Mouse (Mus musculus) B cell, adult 2 months (primary cell): ENCODE measurements around the gene Smdt1.
A peak's percentile ranks its signal among the peaks of the same experiment; 100 is the strongest.

Source experiments
- DNase-seq, 2 experiments: peaks; one replicate each; pipeline ENCODE4 v3.0.0; 2022

Gene Smdt1

DNA sequence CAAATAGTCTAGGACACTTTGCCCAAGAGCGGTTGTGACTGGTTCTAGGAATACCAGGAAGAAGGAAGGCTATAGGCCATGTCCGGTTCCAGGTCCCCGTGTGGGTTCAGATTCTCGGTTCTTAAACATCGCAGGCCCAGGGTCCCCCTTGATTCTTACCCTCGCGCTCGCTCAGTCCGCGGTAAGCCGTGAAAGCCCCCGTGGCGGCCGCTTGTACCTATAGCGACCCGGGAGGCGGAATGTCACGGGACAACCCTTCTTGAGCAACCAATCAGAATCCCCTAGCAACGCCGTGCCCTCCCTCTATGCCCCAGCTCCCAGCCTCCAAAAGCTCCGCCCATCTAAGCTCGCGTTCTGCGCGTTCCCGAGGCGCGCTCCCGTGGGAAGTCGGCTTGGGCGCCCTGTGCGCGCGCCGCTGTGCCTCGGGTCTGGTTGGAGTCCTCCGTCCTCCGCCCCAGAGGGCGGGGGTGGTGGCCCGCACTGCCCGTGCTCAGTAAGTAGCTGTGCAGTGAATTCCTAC, at the start of gene Smdt1, which contains the start of the genes Naga and Pheta2:
Gene Smdt1, plus strand, starts transcription at position 367 of the 520 bp plus-strand sequence.
Gene Naga, minus strand, starts transcription at position 333 of the 520 bp plus-strand sequence.
Gene Pheta2, plus strand, starts transcription at position 350 of the 520 bp plus-strand sequence.
- DNase-seq, result peak; percentile 89 to 91

GRCm38 (mm10) chr15:82290252-82290651, 48.5 kb upstream of the Smdt1 start:
- DNase-seq, result no peak

DNA sequence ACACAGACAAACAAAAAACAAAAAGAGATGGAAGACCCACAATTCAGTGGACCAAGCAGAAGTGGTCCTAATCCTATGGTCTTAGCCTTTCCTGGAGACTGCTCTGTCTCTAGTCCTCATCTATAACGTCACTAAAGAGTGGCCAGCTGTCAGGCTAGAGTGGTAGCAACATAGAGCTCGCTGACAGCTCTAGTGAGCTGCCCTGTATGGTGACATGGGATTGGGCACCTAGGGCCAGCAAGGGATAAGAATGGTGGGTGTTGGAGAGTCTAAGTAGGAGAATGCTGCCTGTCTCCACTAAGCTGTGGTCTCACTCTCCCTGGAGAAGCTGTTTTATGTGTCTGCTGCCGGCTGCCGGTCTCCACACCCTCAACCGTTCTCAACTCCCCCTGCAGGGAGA, 45.9 kb upstream of the Smdt1 start:
- no peak for DNase-seq

DNA sequence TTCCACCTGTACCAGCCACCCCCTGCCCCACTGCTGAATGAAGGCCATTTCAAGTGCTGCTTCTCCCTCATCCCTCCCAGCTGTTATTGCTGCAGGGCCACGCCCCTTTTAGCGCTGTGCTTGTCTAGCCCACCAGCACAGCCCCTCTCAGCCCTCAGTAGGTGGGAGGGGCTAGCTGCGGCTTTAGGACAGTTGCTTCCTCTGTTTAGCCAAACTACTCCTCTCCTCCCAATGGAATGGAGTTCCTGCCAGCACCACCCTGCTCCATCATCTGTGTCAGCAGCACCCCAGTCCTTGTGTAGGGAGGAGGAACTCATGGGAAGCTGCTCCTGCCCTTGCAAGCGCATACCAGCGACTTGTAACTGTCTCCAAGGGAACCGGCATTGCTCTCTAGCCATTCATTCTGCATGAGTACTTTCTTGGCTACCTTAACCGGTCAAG, 45.5 kb upstream of the Smdt1 start:
- no peak for DNase-seq

- DNase-seq, result no peak
These were observed 44.7 kb upstream of the Smdt1 start for GRCm38 (mm10) chr15:82294059-82294458.

DNA sequence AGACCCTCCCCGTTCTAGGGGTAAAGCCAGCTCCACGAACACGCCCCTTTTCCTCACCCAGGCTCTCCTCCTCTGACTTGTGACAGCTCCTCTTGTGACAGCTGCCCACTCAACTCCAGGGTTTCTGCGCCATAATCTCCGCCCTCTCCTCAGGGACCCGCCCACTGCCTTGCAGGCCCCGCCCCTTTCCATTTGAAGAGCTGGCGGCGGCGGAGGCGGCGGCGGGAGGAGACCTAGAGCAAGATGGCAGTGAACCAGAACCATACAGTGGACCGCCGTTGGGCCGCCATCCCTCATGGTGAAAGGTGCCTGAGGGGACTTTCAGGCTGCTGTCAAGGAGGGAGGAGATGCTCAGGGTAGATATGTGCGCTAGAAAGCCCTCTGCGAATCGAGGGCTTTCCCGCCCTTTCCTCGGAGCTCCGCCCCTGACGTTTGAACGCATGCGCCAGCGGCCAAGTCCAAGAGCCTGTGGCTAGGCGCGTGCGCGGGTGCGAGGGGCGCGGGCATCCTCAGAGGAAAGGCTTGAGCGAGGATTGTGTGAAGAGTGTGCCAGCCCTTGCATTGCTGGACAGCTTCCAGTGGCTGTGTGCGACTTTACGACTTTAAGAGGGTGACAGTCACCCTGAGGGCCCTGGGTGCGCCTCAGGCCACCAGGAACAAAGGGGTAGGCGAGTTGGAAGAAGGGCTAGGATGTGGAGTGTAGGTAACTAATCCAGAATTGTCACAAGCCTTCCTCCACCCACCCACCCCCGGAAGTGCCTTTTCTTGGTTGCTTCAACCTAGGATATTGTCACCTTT, 39.8 kb upstream of the Smdt1 start, which contains the start of gene Wbp2nl:
Gene Wbp2nl, plus strand, starts transcription at position 191 of the 798 bp plus-strand sequence.
- peak; percentile 11 to 15 for DNase-seq

- no peak for DNase-seq
These were observed 31.7 kb upstream of the Smdt1 start for GRCm38 (mm10) chr15:82307107-82307506.

GRCm38 (mm10) chr15:82308416-82308815, 30.3 kb upstream of the Smdt1 start:
- DNase-seq, result no peak

GRCm38 (mm10) chr15:82317839-82318238, 20.9 kb upstream of the Smdt1 start:
- no peak for DNase-seq

DNA sequence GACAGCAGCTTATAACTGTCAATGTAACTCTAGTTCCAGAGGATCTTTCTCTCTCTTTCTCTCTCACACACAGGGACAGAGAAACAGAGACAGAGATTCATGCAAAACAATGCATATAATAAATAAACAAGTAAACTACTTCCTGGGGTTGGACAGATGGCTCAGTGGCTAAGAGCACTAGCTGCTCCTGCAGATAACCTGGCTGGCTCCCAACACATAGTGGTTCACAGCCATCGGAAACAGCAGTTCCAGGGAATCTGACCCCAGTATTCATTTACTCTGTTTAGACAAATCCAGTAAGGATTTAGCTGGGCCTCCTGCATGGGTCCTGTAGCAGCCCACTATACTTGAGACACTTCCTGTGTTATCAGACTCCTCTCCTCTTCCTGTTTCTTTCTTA, 19.1 kb upstream of the Smdt1 start:
- no peak for DNase-seq

GRCm38 (mm10) chr15:82322195-82322594, 16.6 kb upstream of the Smdt1 start:
- DNase-seq, result no peak

DNA sequence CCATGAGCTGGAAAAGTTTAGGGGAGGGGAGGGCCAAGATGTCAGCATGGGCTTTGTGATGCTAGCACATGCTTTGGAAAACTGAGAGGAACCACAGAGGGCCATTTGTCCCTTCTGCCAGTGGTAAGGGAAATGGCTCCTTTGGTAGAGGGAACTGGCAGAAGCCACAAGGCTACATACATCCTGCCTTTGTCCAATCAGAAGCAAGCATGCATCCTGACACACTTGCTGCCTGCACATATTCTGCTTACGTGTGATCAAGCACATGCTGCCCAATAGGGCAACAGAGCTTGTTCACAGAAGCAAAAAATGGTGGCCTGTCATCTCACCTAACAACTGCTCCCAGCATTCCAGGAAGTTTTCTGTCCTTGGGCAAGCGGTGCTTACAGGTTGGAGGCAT, 13.4 kb upstream of the Smdt1 start:
- no peak for DNase-seq

DNA sequence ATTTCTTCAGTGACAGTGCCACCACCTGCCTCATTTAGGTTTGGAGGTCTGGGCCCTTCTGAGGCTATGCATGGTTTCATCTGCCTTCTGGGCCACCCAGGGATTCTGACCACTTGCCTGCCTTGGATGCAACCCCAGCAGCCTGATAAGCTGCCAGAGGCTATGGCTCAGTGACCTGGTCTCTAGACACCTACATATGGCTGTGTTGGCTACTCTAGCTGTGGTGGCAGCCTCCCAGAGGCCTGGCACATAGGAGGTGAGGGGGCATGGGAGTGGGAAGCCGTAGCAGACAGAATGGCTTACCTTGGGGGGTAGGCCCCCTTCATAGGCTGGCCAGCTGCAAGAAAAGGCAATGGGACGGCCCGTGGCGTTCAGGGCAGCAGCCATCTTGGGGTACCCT, 3.6 kb upstream of the Smdt1 start:
- DNase-seq, result no peak

GRCm38 (mm10) chr15:82336629-82337028, 2.1 kb upstream of the Smdt1 start:
- DNase-seq, result no peak

GRCm38 (mm10) chr15:82337875-82338274, 884 bp upstream of the Smdt1 start:
- peak; percentile 21 to 22 for DNase-seq

DNA sequence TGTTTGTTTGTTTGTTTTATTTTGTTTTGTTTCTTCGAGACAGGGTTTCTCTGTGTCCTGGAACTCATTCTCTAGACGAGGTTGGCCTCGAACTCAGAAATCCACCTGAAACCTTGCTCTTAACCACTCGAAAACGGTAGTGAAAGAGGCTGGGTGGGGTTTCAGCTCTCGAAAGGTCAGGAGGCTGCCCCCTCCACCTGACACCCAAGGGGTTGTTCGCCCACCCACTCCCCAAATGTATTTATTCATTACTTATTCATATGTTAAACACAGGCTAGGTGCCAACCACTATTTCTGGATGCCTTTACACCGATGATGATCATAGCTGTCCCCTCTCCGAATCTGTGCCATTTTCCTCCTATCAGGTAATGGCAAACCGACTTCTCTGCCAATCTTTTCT, 391 bp downstream of the Smdt1 start:
- DNase-seq, result no peak

DNA sequence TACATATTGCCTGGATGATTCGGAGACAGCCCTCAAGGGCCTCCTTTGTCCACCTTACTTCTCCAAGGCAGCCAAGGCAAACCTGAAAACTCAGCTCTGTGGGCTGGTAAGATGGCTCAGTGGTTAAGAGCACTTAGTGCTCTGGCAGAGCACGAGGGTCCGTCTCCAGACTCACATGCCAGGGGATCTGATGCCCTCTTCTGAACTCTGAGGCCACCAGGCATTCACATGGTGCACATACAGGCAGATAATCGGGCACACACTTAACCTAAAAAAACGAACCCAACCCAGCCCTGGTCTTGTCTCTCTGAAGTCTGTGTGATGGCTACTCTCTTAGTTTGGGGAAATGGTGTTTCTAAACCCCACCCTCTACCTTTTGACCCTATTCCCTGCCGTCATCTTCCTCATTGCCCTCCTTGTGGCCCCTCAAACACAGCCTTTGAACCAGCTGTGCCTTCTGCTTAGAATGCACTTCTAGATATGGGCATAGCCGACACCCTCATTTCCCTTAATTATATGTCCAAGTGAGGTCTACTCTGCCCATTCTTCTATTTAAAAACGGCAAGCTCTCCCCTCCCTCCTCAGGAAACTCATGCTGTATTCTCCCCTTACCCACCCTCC, 985 bp downstream of the Smdt1 start:
- DNase-seq, result no peak

DNA sequence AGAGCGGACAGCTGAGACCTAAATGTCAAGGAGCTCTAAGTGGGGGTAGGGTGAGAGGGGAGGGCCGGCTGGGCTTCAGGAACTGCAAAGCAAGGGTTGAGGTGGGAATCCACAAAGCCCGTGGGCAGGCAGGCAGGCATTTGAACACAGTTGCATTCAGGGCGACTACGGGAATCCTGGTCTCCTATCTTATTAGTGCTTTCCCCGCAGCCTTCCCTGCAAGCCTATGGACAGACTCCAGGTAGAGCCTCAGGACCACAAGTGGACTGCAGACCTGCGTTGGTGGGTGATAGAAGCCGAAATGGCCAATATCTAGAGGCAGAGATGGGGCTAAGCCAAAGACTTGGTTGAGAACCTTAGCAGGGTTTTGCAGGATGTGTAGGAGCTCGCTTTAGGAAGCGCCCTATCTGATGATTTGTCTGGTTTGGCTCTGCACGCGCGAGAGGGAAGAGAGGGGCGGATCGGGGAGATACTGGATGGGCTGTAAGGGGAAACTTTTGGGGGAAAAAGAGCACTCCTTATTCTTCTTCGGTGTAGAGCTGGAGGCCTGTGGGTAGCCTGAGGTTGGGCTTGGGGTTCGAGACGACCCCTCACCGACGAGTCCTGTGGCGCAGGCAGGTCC, 1.8 kb downstream of the Smdt1 start:
- no peak for DNase-seq

DNA sequence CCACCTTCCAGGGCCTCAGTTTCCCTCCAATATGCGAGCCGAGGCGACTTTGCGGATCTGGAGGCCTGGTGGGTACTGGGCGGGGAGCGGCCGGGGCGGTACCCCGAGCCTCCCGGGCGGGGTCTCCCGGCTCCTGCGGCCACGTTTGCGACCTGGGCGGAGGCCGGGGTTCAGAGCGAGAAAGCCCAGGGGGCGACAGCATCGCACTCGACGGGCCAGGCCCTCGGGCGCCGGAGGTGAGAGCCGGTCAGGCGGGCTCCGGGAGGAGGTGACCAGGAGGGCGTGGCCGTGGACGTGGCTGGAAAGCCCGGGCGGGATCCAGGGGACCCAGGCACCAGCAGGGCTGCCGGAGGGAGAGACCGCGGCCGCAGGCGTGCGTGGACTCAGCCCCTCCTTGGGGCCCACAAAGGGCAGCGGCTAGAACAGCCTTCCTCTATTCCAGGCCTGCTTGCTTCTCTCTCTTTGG, 2.3 kb downstream of the Smdt1 start:
- no peak for DNase-seq

GRCm38 (mm10) chr15:82341675-82342542, 3.1 kb downstream of the Smdt1 start:
- DNase-seq, result no peak

GRCm38 (mm10) chr15:82342543-82342935, 3.8 kb downstream of the Smdt1 start:
- DNase-seq, result peak in 1 of 2 experiments; percentile 20
